ENCODE assay signal across 1 mouse cellular context in the genomic region with DNA sequence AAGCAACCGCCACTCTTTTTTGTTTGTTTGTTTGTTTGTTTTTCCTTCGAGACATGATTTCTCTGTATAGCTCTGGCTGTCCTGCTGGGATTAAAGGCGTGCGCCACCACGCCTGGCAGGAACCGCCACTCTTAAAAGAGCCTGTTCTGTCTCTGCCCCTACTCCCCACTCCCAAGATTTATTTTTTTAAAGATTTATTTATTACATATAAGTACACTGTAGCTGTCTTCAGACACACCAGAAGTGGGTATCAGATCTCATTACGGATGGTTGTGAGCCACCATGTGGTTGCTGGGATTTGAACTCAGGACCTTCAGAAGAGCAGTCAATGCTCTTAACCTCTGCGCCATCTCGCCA.
TF ChIP-seq lines count a peak whose summit lies in the region.

No protein-coding gene starts in this region.

TF ChIP-seq in CH12.LX, 34 proteins besides CTCF, POLR2A, EP300 and RAD21:
- TF ChIP-seq TBP (conservative IDR thresholded peaks at IDR 0.05; ENCODE audit: low read depth, low read length): 0 out of 2 replicates have a peak, but pooled peaks have one; percentile 31
